Mouse (Mus musculus) bone marrow, adult 2 months (tissue): ENCODE measurements around the gene Kbtbd4. TPM values are rescaled to one million over a fixed set of nuclear protein-coding genes. Genes with fewer than 3 reads are reported as not detected.

Experiments used
- H3K27ac ChIP-seq: fragments of 200-500 bp; 2 replicates; pipeline ENCODE4 v1.5.1; 2012; ENCODE audit warnings: low read depth, mild to moderate bottlenecking, control low read depth, inconsistent platforms, low read length; ENCODE audit not compliant: control insufficient read depth, poor library complexity, insufficient read depth
- H3K4me1 ChIP-seq: fragments of 200-500 bp; 2 replicates; pipeline ENCODE4 v1.6.1; 2011; ENCODE audit warnings: low read length; ENCODE audit not compliant: control insufficient read depth, insufficient read depth
- H3K4me3 ChIP-seq: fragments of 200-500 bp; replicated peaks from 2 replicates; pipeline ENCODE3; 2011; ENCODE audit warnings: mild to moderate bottlenecking, low read depth, low read length, control low read depth; ENCODE audit not compliant: control insufficient read depth
- CTCF ChIP-seq: fragments of 200-500 bp; IDR thresholded peaks from 2 replicates; pipeline ENCODE4 v1.5.1; 2011; ENCODE audit warnings: low read length, control low read depth; ENCODE audit not compliant: control insufficient read depth, insufficient read depth
- POLR2A ChIP-seq: fragments of 200-500 bp; IDR thresholded peaks from 2 replicates; pipeline ENCODE4 v1.6.1; 2011; ENCODE audit warnings: low read depth, mild to moderate bottlenecking, control low read depth, low read length, borderline replicate concordance; ENCODE audit not compliant: control insufficient read depth
- WGBS: fragments of 180-500 bp; shearing (Covaris S2); methylation state at CpG from one replicate; pipeline ENCODE4 v1.1.7; 2018; 5-methylcytosine and 5-hydroxymethylcytosine counted together
- polyA plus RNA-seq: library from polyadenylated mRNA; stranded (reverse); fragments of >200 nt; gene quantifications from 2 replicates; pipeline ENCODE4 v1.2.4, GENCODE M21; 2011; ENCODE audit warnings: low replicate concordance; ENCODE audit not compliant: missing spikeins, insufficient read depth, insufficient read length

The Kbtbd4 gene
- polyA plus RNA-seq, 1 experiment: 8.2 TPM

- Histone ChIP-seq H3K27ac (no peak overlapping the region), H3K4me1 (no peaks in the 10 kb centered on the region), H3K4me3 (no peak overlapping the region)
- TF ChIP-seq POLR2A (no peak), CTCF (no peak)
- 86% methylated on average over 1 of the region's 1 CpGs for WGBS
Measured at GRCm38 (mm10) chr2:90956053-90956452, 51.5 kb downstream of the Kbtbd4 start.

- H3K27ac ChIP-seq: no peak overlapping the region
- no peak overlapping the region for H3K4me3 ChIP-seq
- TF ChIP-seq CTCF: no peak
- TF ChIP-seq POLR2A: no peak
- WGBS: 86% methylated on average over 3 of the region's 3 CpGs
- H3K4me1 ChIP-seq: no peaks in the 10 kb centered on the region
Measured at GRCm38 (mm10) chr2:90958856-90959255, 54.3 kb downstream of the Kbtbd4 start.

- Histone ChIP-seq H3K27ac (no peak overlapping the region), H3K4me1 (no peaks in the 10 kb centered on the region), H3K4me3 (no peak overlapping the region)
- TF ChIP-seq CTCF (no peak), POLR2A (no peak)
- WGBS: 93% methylated on average over 2 of the region's 2 CpGs
Measured at GRCm38 (mm10) chr2:90960012-90960411, 55.5 kb downstream of the Kbtbd4 start.

Other genes starting within 250 kb of the Kbtbd4 start
- gene Nup160, start 227.5 kb upstream of the Kbtbd4 start, polyA plus RNA-seq: 12.9 and 16.0 TPM in 2 replicates
- gene Fnbp4, start 159.4 kb upstream of the Kbtbd4 start, polyA plus RNA-seq: 55.2 and 86.8 TPM in 2 replicates
- gene Agbl2, start 122.0 kb upstream of the Kbtbd4 start, polyA plus RNA-seq: not detected in 2 replicates
- 37.8 and 113 TPM in 2 replicates for gene Mtch2, start 57.6 kb upstream of the Kbtbd4 start, polyA plus RNA-seq
- not detected in 2 replicates for gene C1qtnf4, start 18.9 kb upstream of the Kbtbd4 start, polyA plus RNA-seq
- gene Ndufs3, start 87 bp downstream of the Kbtbd4 start, polyA plus RNA-seq: 50.8 and 57.6 TPM in 2 replicates
- 34.8 and 39.9 TPM in 2 replicates for gene Celf1, start 35.6 kb downstream of the Kbtbd4 start, polyA plus RNA-seq
- gene Rapsn, start 130.9 kb downstream of the Kbtbd4 start, polyA plus RNA-seq: 2.1 and 2.4 TPM in 2 replicates
- 264 and 333 TPM in 2 replicates for gene Psmc3, start 149.3 kb downstream of the Kbtbd4 start, polyA plus RNA-seq
- 6.8 and 15.6 TPM in 2 replicates for gene Slc39a13, start 165.7 kb downstream of the Kbtbd4 start, polyA plus RNA-seq
- 28.0 and 65.7 TPM in 2 replicates for gene Spi1, start 177.7 kb downstream of the Kbtbd4 start, polyA plus RNA-seq
- gene Mybpc3, start 213.4 kb downstream of the Kbtbd4 start, polyA plus RNA-seq: 0.54 and 1.1 TPM in 2 replicates